Mouse (Mus musculus) embryo, embryonic 10 days (tissue): Measurements from ENCODE around the gene Bri3.

ENCODE experiments used
- DNase-seq: peaks from one replicate; pipeline ENCODE4 v3.0.0-alpha.2; 2015; ENCODE audit warnings: low spot score

Bri3 gene

DNA sequence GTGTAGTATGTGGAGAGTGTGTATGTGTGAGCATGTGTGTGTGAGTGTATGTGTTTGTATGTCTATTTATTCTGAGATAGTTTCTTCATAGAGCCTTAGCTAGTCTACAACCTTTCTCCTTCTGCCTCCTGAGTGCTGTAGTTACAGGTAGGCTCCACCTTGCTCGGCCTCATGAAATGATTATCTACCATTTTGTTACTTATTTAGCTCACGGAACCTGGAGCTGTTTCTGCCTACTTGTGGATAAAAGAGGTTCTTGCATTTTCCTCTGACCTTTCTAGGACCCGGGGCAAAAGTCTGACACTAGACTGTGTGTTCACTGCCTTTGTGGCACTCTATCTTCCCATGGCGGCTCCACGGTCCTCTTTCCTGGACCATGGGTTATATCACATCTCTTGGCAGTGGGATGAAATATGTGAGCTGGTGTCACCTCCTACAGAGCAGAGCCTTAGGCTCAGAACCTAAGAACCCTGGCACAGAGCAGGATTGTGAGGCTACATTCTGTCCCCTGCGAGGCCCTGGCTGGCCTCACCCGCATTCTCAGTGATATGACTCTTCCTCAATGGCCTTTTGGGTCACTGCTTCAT lies at the start of gene Bri3:
Gene Bri3, plus strand, starts transcription at position 537 of the 587 bp plus-strand sequence.
- no peak for DNase-seq

DNA sequence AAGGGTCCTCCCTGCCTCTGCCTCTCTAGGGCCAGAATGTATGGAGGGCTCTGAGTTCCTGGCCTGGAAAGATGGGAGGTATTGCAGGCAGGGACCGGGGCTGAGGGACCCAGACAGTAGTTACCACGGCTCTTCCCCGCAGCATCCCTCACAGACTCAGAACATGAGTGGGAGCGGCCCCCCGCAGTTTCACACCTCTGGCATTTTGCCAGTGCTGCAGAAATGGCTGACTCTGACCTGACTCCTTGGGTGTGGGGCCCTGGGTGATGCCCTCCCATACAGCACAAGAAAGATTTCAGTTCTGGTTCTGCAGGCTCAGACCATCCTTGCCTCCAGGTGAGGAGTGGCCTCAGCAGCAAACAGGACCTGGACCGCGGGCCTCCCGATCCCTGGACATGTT lies 48.7 kb upstream of the Bri3 start:
- no peak for DNase-seq

DNA sequence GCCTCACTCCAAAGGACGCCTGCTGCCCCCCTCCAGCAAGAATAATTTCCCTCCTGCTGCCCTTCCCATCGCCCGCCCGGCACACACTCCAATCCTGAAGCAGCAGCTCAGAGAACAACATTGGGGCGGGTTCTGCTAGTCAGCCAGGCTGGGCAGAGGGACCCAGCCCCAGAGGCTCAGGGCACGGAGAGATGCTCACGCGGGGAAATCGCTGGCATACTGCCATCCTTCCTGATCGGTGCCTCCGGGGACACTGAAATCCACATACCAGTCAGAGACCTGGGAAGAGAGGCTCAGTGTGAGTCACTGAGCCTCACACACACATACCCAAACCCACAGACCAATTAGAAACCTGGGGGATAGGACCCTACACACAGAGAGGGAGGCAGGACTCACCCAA lies 43.6 kb upstream of the Bri3 start:
- DNase-seq, result no peak

DNA sequence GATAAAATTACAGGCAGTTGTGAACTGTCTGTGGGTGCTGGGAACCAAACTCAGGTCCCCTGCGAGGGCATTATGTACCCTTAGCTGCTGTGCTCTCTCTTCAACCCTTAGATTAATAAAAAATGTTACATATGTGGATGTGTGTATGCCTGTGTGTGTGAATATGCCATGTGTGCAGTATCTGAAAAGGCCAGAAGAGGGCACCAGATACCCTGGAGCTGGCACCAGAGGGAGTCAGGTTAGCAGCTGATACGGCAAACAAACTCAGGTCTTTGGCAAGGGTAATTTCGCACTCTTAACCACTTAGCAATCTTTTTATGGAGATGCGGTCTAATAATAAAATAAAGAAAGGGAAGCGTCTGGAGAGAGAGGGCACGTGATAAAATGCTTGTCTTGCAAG lies 41.8 kb upstream of the Bri3 start:
- DNase-seq, result no peak

DNA sequence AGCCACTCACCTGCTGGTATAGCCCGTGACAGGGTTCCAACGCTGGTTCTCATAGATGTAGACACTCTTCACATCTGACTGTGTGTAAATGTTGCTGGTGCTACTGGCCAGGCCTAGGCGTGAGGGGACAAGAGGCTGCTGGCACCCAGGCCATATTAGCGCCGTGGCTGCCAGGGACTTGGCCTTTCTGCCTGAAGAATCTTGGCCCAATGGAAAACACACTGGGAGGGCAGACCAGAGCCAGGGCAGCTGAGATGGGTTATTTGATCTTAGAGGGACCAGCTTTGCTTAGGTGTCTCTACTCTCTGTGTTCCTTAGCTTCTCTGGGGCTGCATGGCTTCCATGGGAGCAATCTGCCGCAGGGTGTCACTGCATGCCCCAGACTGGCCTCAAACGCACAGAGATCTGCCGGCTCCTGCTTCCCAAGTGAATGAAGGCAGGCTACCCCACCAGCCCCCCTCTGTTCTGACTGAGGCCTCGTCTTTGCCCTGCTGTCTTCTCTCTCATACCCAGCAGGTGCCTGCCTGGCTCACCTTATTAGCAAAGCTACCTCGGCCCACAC lies 40.8 kb upstream of the Bri3 start:
- no peak for DNase-seq

DNA sequence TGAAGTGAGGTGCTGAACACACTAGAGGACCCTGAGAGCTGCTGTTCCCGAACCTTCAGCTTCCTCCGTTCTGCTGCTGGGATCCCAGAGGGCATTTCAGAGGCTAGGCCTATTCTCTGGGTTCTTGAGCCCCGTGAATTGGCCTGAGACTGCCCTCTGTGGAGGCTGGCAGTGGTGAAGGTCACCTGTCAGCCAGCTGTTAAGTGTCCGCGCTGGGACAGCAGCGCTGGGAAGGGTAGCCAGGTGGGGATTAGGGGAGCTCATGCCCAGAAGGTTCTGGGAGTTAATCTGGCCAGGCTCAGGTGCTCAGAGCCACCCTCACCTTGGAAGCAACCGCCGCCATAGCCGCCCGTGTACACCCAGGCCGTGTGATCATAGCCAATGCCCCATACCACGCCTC lies 39.9 kb upstream of the Bri3 start:
- no peak for DNase-seq

DNA sequence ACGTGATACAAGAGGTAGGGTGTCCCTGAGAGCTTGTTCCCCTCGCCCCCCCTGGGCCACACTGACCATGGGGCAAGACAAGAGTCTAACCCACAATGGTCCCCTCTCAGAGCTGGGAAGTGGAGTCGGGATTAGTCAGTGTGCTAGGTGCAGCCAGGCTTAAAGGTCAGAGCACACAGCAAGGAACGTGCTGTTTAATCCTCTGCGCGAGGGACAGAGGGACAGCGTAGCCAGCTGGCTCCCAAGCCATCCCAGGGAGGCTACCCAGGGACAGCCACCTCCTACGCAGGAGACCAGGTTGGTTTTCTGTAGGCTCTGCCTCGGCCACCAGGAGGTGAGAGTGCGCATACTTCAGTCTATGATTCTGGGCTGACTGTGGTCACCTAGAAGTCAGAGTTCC lies 39.3 kb upstream of the Bri3 start:
- DNase-seq, result no peak

DNA sequence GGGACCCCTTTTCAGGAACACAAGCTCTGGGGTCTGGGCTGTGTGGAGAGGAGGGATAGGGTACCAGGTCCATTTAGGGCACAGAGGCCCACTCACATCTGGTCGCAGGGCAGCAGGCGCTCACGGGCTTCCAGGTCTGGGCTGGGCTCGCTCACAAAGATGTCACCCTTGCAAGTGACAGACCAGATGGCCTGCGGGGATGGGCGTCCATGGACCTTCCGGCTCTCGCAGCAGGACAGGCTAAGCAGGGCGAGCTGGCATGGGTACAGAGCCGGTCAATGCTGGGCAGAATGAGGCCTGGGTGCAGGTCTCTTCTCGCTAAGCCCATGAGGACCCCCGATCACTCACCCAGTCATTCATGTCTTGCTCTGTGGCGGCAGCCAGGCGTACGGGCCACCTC lies 38.2 kb upstream of the Bri3 start:
- DNase-seq, result no peak

DNA sequence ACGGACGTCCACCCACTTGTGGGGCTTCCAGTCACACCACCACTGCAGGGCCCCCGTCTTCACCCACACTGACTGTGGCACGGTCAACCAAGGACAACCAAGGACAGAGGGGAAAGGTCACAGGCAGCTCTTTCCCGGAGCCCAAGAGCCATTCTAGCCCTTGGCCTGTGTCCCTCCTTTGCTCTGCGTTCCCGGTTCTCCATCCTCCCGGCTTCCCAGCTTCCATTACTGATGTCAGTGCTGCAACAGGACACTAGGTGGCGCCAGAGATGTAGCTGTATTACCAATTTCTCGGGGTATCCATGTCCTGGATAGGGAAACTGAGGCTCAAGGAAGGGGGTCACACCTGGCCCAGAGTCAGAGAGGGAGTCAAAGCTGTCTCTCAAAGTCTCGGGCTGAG lies 36.8 kb upstream of the Bri3 start:
- DNase-seq, result peak; percentile 68

DNA sequence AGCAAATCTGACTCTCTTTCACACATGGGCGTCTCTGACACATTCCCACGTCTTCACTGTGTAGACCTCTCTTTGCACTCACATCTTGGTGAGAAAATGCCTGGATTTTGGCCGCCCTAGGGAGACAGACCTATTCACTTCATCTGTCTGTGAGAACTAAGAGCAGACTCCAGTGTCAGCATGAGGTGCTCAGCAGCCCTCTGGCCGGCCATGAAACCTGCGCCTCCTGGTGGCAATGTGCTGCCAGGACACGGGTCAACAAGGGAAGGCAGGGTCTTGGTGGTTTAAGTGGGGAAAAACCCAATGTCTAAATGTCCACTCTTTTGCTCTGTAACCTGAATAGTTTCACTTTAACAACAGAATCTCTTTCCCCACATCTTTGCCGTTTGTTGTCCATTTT lies 29.8 kb upstream of the Bri3 start:
- DNase-seq, result peak; percentile 80

DNA sequence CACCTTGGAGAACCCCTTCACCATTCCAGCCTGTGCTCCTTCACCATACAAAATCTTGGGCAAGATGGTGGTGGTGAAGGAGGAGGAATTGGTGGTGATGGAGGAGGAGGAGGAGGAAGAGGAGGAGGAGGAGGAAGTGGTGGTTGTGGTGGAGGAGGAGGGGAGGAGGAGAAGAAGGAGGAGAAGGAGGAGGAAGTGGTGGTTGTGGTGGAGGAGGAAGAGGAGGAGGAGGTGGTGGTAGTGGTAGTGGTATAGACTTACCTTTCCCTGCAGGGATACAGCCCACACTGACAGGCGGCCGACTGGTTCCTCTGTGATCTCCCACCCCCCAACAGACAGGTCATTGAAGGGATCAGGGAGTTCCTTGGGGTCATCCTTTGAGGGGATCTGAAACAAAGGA lies 28.2 kb upstream of the Bri3 start:
- no peak for DNase-seq

DNA sequence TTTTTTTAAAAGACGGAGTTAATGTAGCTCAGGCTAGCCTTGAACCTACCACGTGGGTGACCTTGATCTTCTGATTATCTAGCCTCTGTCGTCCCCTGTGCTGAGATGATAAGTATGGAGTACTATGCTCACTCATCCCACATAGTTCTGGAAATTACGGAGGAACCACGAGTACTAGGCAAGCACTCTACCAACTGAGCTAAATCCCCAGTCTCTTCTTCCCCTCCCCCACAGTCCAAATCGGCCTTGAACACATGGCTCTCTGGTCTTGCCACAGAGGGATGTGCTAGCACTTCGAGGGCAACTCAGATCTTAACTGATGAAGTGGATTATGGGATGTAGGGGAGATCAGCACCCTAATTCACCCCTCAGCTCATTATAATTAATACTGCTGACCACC lies 26.2 kb upstream of the Bri3 start:
- DNase-seq, result no peak

DNA sequence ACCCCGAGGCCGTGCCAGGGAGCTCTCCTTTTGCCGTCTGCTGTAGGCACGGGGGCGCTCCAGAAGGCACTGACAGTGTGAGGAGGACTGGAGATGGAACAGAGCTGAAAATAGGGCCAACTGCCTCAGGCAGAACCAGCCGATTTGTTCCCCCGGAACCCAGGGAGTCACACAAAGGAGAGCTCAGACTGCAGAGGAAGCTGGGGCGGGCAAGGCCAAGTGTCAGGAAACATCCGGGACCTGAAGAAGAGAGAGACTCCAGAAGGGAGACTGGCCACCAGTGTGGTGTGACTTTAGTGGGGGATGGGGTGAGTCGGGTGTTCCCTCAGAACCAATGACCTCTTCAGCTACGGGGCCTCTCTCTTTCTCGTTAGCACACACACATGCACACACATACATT lies 24.9 kb upstream of the Bri3 start:
- DNase-seq, result peak; percentile 22

DNA sequence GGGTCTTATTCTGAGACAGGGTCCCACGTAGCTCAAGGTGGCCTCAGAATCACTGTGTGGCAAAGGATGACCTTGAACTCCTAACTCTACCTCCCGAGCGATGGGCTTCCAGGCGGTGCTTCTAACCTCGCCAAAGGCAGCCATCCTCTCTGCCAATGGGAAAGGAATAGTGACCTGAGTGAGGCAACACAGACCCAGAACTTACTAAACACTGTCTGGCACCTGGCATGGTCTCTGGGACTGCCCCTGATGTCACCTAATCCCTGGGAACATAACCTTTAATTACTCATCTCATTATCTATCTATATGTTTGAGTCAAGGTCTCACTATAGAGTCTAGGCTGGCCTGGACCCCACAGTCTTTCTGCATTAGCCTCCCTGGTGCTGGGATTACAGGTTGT lies 24.3 kb upstream of the Bri3 start:
- DNase-seq, result no peak

DNA sequence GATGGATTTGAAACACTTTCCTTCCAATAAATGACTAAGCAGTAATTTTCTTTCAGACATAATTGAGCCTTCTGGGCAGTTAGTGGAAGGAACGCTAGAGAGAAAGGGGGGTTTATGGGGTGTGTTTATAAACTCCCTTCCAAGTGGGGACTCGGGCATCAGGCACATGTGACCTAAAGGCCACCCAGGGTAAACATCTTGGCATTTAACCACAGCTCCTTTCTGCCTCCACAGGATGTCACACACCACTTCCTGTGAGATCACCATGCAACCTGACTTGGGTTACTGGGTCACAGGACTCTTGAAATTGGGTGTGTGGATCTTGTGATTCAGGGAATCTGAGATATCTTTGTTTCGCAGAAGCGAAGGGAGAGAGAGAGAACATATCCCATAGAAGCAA lies 22.9 kb upstream of the Bri3 start:
- no peak for DNase-seq

DNA sequence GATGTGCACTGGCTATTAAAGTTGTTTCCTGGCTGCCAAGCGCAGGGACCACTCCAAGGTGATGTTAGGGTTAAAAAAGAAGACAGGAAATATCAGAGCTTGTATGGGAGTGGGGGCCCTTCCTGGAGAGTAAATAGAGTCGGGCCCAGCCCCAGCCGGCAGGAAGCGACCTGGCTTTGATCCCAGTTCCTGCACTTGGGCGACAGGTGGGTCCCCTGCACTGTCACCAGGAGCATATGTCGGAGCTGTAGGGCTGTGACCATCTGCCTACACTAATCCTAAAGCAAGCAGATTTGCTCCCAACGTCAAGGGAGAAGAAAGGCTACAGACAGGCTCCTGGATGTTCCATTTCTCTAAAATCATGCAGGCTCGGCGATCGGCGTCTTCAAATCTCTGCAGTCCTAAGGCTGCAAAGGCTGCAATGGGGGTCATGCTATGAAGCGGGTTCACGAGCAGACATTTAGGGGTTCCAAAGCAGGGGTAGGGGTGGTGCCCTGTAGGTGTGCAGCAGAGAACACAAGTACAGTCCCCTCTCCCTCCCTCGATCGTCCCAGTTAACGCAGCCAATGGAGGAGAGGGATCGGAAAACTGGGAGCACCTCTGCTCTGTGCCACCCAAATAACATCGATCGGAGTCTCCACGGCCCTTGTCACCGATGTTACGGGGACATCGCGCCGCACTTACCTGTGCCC lies 21.3 kb upstream of the Bri3 start:
- DNase-seq, result no peak

DNA sequence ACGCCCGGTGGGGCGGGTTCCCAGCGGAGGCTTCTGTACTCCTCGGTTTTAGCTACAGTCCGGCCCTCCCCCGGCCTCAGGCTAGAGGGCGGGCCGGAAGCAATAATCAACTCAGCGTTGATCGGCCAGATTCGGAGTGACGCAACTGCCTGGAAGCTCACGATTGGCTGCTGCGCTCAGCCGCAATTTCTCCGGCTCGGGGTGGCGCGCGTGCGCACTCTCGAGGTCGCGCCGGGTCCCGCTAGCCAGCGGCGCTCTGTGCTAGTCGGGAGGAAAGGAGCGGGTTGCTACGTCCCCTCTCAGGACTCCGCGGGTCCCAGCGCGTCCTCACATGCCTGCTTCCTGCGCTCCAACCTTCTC lies 20.8 kb upstream of the Bri3 start, which contains the start of gene Tecpr1:
Gene Tecpr1, minus strand, starts transcription at position 113 of the 360 bp plus-strand sequence.
- DNase-seq, result peak; percentile 98

DNA sequence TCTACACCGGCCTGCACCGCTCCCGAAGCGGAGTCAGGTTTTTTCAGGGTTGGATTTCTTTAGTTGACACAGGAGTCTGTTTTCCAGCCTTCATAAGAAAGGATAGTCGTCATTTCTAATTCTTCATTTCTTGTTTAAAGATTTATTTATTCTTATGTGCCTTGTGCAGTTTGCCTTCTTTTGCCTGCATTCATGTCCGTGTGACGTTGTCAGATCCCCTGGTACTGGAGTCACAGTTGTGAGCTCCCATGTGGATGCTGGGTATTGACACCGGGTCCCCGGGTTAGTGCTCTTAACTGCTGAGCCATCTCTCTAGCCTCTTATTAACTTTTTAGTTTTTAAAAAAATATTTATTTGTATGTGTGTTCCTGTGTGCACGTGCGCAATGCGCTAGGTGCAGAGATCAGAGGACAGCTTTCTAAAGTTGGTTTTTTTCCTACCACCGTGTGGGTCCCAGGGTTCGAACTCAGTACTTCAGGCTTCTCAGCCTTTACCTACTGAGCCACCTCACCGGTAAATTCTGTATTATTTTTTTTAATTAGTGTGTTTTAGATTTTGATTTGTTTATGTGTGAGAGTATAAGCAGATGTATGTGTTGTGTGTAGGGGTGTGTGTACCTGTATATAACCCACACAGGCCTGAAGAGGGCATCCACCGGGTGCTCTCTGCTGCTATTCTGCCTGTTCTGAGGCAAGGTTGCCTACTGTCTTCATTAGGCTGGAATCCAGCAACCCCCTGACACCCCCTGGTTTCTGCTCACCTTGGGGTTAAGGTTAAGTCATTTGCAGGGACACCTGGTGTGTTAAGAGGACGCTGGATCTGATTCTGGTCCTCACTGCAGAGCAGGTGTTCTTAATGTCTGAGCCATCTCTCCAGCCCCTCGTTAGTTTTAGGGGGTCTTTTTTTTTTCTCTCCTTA lies 20.1 kb upstream of the Bri3 start:
- DNase-seq, result peak; percentile 16

DNA sequence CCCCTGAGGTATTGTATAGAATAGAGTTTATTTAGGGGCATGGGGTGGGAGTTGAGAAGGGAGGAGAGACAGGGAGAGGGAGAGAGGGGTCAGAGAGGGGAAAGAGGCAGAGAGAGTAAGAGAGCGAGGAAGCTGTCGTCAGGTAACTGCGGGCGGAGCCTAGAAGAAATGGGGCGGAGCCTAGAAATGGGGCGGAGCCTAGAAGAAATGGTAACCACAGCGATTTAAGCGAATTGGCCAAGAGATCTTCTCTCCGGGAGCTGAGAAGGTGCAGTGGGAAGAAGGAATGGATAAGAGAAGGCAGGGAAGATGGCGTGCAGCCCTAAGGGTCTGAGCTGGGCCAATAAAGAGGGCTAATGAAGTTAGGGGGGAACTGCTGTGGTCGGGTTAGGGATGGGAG lies 18.0 kb upstream of the Bri3 start:
- no peak for DNase-seq

DNA sequence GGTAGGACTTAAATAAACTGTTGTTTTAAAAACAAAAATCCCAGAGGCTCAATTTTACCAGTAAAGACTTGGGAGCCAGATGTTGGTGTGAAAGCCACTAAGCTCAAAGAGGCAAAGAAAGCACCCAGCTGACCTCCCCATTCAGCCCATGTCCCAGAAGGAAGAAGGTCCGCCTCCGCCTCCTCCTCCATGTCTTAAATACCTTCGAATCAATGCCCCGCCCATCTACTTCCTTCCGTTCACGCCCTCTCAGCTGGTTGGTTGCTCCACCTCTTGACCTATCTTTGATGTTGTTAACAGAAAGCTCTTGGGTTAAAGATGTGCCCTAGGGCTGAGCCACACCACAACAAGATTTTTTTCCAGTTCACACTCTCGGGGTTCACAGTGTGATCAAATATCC lies 14.0 kb upstream of the Bri3 start:
- no peak for DNase-seq

DNA sequence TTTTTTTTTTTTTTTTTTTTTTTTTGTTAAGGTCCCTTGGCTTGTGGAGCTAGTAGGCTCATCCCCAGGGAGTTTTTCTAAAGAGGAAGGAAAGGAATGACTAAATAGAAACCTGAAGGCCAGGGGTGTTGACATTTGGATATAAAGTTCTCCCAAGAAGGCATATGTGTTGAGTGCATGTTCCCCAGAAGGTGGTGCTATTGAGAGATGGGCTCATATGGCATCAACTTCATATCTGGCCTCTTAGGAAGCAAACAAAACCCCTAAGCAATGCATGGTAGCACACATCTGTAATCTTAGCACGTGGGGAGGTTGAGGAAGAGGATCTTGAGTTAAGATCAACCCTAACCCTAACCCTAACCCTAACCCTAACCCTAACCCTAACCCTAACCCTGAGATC lies 12.8 kb upstream of the Bri3 start:
- DNase-seq, result peak; percentile 26

DNA sequence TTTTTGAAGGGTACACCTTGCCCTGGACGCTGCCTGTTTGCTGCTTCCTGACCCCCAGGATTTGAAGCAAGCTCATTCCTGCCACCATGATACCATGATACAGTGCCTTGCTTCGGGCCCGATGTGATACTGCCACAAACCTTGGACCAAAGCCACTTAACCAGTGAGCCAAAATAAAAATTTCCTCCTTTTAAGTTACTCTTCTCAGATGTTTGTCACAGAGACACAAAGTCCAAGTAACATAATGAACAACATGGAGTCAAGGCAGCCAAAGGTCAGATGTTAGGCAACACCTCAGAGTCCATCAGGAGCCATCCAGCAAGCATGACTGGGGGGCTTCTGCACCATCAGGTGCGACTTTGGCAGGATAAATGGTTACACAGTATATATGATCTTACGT lies 11.7 kb upstream of the Bri3 start:
- DNase-seq, result no peak

DNA sequence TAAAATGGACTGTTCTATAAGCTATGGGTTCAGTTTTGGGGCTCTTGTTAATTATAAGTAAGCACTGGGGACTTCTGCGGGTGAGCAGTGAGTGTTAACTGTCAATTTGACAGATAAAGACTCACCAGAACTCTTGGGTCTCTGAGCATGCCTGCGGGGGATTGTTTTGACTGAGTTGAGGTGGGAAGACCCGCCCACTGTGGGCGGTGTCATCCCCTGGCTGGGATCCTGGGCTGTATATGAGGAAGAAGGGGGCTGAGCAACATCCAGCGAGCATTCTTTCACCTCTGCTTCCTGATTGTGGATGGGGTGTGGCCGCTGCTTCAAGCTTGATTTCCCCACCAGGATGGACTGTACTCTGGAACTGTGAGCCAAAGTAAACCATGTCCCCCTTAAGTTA lies 10.0 kb upstream of the Bri3 start:
- no peak for DNase-seq
